Mouse (Mus musculus): Measurements from ENCODE around the gene Rxfp2. TPM values are rescaled to one million over a fixed set of nuclear protein-coding genes. Genes with fewer than 3 reads are reported as not detected.
A peak's percentile ranks its signal among the peaks of the same experiment; 100 is the strongest.

Rxfp2 gene
- not detected for total RNA-seq (2021)
- long read RNA-seq, experiment 1, result 0 reads
- long read RNA-seq, experiment 2, result 0 reads

DNA sequence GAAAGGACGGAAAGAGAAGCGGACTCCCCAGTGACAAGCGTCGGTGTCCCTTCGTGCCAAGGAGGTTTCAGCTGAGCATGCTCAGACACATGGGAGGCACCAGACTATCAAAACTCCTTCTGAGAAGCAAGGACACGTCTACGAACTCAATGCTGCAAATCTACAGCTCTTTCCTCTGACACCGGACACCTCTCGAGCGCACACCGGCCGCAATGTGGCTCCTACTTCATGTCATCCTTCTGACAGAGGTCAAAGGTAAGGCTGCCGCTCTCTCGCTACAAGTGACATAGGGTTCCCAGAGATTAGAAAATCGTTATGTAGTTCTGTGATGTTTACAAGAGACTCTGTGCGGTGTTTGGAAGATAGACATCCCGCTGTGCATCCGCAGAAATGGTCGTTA, at the start of gene Rxfp2:
Gene Rxfp2 (plus strand): TSS at position 20 of the 400 bp plus-strand sequence.
- intact Hi-C loops (cut with DNase I), result no loop called here
- DNase-seq, result no peak

DNA sequence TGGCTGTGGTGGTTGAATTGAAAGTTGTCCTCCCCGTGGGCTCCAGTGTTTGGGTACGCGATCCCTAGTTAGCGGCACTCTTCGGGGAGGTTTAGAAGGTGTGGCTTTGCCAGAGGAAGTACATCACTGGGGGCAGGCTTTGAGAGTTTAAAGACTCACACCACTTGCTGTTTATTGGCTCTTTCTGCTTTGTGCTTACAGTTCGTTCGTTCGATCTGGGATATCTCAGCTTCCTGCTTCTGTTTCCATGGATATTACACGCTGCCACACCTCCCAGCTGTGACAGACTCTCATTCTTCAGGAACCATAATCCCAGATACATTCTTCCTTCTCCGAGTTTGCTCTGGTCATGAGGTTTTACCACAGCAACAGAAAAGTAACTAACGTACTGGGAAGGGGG, 48.2 kb upstream of the Rxfp2 start:
- no peak for DNase-seq
- intact Hi-C loops (cut with DNase I), result no loop called here

DNA sequence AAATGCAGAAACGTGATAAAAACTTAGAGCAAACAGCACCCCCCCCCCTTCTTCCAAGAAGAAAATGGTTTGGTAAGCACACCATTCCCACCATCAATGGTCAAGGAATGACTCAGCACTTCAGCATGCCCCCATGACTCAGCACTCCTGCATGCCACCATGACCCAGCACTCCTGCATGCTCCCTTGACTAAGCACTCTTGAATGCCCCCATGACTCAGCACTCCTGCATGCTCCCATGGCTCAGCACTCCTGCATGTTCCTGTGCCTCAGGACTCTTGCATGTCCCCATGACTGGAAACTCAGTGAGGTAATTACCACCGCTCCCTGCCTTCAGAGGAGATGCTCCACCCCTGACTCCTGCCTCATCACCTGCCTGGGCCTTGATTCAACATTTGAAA, 41.4 kb upstream of the Rxfp2 start:
- intact Hi-C loops (cut with DNase I), result no loop called here

DNA sequence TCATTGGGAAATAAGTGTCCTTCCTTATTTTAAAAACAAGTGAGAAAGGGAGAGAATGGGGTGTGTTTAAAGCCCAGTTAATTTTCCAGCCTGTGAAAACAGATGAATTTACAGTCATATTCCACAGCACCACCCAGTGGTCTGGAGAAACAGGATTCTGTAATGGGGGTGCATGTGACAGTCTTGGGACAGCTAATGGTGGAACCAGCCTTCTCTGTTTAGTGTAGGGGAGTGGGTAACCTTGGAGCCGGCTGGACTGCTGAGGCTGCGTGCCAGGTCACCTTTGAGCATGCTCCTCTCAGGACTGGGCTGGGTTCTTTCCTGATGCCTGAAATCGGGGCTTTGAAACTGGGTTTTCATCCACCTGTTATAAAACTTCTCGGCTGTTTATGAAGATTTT, 34.9 kb upstream of the Rxfp2 start:
- intact Hi-C loops (cut with DNase I), result loop anchor here (1.0 to 10.0 kb wide), 2 partner anchors 69 to 122 kb away; no protein-coding TSS in a partner anchor
- peak; percentile 16 to 36 for DNase-seq

More for the DNA sequence above, 41.4 kb upstream of the Rxfp2 start:
- no peak for DNase-seq

DNA sequence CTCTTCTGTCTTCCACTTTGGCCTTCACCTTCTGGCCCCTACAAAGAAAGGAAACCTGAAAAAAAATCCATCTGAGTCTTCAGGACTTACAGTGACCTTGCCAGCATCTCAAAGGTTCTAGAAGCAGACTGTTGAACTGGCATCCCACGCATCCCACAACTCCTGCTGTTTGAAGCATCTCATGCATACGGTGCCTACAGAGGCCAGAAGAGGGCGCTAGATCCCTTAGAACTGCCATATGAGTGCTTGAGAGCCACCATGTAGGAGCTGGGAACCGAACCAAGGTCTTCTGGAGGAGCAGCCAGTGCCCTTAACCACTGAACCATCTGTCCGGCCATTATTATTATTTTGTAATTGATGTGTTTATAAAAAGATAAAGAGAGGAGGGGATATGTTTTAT, 23.9 kb upstream of the Rxfp2 start:
- intact Hi-C loops (cut with DNase I), result no loop called here
- no peak for DNase-seq

DNA sequence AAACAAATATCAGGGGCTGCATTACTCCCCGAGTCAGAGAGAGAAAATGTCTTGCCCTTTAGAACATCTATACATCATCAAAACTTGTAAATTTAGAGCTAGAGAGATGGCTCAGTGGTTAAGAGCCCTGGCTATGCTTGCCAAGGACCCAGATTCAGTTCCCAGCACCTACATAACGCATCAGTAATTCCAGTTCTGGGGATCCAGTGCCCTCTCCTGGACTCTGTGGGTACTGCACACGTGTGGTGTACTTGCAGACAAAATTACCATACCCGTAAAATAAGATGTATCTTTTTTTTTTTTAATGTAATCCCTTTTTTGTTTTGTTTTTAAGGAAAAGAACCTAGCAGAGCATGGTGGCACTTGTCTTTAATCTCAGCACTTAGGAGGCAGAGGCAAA, 21.9 kb upstream of the Rxfp2 start:
- intact Hi-C loops (cut with DNase I), result no loop called here
- DNase-seq, result no peak

DNA sequence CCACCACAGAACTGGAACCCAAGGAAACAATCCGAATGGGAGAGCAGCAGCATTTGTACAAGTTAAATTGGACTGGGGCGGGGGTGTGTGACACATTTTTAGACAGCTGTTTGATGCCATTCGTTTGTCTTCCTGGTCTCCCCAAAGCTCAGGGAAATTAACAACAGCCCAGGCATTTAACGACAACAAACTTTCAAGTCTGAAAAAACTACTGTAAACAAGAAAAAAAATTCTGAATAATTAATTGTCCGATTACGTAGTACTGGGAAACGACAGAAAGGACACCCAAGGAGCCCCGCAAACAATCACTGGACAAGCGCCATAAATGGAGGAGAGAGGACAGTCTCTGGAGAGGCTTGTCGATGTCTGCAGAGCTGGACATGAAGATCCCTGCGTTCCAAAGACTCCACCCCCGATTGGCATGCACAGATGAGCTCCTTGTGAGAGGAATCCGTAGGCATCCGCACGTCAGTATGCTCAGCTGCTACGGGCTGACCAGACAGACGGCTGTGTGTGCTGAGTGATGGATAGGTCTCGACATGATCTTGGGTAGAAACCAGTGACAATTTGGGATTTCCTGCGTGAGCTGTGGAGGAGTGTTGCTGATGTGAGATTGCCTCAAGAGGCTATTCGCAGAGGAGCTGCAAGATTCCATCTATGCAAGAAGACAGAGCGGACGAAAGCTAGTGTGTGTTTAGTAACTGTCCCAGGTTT, 21.0 kb upstream of the Rxfp2 start:
- no peak for DNase-seq
- intact Hi-C loops (cut with DNase I), result no loop called here

DNA sequence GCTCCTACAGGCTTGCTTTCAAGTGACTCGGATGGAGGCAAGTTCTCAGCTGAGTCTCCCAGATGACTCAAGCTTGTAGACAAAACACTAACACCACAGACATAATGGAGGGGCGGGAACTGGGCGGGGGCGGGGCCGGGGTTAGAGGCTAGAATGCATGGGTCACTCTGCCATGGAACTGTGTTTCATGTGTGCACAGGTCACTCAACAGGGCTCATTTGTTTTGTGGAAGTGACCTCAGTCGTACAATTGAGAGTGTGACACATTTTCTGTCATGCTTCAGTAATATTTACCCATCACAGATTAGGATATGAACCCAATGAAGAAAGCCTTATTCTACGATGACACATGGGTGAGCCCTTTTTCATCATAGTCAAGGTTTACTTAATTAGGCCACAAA, 20.2 kb upstream of the Rxfp2 start:
- no peak for DNase-seq
- intact Hi-C loops (cut with DNase I), result no loop called here

DNA sequence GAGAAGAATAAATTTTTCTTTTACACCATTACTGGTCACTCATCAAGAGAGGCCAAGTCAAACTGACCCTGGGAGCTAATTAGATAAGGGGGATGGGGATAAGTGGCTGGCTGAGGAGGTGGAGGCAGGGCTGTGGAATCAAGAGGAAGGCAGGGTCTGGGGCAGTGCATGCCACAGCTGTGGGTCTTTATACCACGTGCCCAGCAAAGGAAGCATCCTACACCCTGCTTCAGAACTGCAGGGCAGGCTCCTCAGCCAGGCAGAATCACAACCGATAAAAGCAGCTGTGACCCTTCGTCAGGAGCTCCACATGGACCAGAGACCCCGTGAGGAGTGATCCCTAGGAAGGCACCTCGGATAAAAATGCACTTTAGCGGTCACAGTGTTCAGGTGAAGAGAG, 13.1 kb upstream of the Rxfp2 start:
- no peak for DNase-seq
- intact Hi-C loops (cut with DNase I), result no loop called here

DNA sequence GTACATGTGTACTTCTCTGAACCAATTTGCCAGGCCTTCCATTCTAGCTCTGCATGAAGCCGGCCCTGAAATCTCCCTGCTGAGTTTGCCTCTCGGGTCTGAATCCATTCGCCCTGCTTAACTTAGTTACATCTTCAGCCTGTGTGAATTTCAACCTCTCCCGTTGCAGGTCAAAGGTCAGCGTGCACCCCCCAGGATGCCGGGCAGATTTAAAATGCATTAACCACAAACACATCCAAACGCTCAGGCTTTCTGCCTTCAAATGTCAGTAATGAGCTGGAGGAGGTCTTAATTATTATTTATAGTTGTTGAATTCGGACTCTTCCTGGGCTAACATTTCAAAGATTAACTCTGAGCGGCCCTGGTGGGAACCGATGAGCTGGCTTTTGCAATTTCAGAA, 1.6 kb upstream of the Rxfp2 start:
- DNase-seq, result no peak
- intact Hi-C loops (cut with DNase I), result no loop called here

DNA sequence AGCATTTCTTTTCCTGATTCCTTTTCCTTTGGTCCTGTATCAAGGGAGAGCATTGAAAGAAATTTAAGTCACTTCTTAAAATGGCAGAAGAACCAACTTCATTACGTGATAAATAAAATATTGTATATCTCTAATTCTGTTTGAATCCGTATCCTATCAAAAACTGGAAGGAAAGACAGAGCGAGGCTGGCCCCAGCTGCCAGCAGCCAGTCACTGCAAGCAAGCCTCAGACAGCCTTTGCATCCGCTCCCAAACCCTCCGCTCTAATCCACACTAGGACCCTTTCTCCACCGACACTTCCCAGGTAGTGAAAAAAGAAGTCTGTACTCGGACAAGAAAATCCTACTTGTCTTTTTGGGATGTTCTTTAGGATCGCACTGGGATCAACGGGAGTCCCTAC, 803 bp upstream of the Rxfp2 start:
- intact Hi-C loops (cut with DNase I), result no loop called here

DNA sequence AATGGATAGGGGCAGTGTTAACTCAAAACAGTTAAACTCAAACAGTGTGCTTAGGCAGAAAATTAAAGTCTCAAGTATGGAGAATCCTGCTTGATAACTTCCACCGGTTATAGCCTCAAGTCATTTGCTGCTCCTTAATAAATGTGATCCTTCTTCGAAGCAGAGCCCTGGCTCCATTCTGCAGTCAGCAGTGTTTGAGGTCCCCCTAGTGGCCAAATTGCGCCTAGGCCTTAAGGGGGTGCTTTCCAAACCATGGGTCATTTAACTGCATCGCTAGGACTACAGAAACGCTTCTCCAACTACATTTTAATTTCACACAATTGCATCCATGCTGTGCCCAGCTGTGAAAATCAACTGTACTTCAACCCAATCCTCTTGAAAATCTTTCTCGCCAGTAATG, 2.4 kb downstream of the Rxfp2 start:
- intact Hi-C loops (cut with DNase I), result loop anchor here (1.0 to 10.0 kb wide), 3 partner anchors 160 to 306 kb away; no protein-coding TSS in a partner anchor
- peak; percentile 79 to 88 for DNase-seq

More for the DNA sequence above, 803 bp upstream of the Rxfp2 start:
- DNase-seq, result no peak

DNA sequence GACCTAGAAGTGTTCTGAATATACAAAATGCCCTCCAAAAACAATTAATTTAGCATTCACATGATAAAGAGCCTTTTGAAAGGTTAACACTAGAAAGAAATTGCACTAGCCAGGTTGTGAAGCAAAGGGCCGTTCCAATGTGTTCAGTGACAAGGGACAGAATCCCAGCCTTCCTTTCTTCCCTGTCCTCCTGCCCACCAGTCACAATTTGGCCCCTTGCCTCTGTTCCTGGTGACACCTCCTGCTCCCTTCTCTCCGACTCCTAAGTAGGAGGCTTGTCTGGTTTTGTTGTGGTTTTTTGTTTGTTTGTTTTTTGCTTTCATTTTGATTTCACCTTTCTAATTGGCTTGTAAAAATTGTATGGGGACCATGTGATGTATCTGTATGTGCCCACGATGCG, 3.3 kb downstream of the Rxfp2 start:
- intact Hi-C loops (cut with DNase I), result loop anchor here (1.0 to 10.0 kb wide), 3 partner anchors 161 to 307 kb away; no protein-coding TSS in a partner anchor
- no peak for DNase-seq

DNA sequence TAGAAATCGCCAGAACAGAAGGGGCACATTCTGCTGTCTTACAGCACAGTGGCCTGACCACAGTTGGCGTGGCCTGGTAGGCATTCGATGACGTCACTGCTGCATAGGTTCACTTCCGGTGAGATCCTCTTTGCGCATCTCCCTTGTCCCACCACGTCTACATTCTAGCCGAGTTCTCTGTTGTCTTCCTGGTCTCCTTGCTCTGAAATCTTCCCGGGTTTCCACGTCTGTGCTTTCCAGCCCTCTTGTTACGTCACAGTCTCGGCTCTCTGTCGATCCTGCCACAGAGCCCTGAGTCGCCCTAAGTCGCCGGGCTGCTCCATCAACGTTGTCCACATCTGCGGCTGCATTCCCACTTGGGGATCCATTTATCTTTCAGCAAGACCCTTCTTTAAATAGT, 4.1 kb downstream of the Rxfp2 start:
- DNase-seq, result no peak
- intact Hi-C loops (cut with DNase I), result loop anchor here (10.0 kb wide), 1 partner anchor 308 kb away; no protein-coding TSS in a partner anchor

DNA sequence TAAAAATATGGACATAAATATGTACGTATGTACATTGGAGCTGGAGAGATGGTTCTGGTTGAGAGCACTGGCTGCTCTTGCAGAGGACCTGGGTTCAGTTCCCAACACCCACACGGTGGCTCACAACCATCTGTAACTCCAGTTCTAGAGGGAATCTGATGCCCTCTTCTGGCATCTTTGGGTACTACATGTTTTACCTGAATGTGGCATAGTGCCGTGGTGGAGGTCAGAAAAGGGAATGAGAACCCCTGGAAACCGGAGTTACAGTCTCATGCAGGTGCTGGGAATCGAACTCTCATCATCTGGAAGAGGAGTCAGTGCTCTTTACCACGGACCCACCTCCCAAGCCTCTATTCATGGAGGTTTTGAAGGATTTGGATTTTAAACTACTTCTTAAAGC, 5.0 kb downstream of the Rxfp2 start:
- no peak for DNase-seq
- intact Hi-C loops (cut with DNase I), result loop anchor here (10.0 kb wide), 1 partner anchor 309 kb away; no protein-coding TSS in a partner anchor

DNA sequence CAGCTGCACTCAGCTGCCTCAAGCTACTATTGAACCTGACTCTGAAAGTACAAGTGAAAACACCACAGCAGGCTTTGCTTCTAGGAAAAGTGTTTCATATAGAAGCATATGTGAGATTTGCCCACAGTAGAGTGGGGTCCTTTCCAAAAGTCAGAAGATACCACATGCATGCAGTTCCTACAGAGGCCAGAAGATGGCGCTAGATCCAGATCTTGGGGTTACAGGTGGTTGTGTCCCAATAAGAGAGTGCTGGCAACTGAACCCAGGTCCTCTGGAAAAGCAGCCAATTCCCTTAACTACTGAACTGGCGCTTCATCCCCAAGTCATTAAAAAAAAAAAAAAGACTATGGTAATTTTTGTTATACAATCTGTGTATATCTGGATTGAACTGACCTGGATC, 5.7 kb downstream of the Rxfp2 start:
- no peak for DNase-seq
- intact Hi-C loops (cut with DNase I), result loop anchor here (10.0 kb wide), 1 partner anchor 309 kb away; no protein-coding TSS in a partner anchor

DNA sequence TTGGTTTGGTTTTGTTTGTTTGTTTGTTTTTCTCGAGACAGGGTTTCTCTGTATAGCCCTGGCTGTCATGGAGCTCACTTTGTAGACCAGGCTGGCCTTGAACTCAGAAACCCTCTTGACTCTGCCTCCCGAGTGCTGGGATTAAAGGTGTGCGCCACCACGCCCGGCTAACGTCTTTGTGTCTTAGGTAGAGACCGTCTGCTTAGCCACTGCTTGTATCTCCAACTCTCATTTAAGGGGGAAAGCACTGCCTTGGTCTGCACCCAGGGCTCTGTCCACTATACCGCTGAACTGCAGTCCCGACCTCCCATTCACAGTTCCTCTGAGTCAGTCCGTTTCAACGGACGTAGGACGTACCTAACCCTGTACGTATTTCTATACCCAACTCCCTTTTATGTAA, 6.4 kb downstream of the Rxfp2 start:
- no peak for DNase-seq
- intact Hi-C loops (cut with DNase I), result loop anchor here (10.0 kb wide), 1 partner anchor 310 kb away; no protein-coding TSS in a partner anchor

DNA sequence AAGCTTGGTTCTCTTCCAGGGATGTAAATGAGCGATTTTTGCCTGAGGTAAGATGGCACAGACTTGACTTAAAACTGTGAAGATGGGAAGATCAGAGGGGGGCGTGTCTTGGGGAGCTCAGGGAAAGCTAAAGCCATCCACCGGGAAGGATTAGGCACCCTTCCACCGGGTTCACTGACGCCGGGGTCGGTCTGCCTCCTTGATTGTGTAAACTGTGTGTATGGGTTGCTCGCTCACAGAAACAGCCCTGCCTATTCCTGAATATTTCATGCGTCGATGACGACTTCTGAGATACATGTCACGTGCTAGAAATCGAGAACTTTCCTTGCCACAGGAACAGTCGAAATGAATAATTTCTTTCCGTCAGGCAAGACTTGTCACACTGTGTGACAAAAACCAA, 6.9 kb downstream of the Rxfp2 start:
- intact Hi-C loops (cut with DNase I), result loop anchor here (10.0 kb wide), 1 partner anchor 311 kb away; no protein-coding TSS in a partner anchor
- DNase-seq, result no peak

DNA sequence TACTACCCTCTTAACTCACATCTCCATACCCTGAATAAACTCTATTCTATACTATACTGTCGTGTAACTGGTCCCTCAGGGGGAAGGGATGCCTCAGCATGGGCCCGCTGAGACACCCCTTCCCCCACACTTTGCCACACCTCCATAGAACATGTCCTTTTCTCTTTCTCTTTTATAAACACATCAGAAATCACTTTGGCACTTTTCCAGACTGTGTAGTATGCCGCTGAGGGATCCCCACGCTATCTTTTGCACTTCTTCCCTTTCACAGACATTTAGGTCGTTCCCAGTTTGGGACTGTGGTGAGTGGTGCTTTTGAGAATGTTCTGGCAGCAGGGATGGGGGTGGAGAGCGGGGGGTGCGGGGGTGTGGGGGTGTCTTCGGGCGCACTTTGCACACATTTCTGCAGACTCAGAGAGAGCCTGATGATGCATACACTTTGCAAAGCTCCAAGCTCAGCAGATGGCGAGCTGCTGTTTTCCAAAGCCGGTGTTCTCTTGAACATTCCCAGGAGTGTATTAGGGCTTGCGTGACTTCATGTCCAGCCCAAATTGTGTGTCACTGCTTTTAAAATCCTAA, 8.1 kb downstream of the Rxfp2 start:
- peak; percentile 18 to 22 for DNase-seq
- intact Hi-C loops (cut with DNase I), result loop anchor here (10.0 kb wide), 1 partner anchor 312 kb away; no protein-coding TSS in a partner anchor

DNA sequence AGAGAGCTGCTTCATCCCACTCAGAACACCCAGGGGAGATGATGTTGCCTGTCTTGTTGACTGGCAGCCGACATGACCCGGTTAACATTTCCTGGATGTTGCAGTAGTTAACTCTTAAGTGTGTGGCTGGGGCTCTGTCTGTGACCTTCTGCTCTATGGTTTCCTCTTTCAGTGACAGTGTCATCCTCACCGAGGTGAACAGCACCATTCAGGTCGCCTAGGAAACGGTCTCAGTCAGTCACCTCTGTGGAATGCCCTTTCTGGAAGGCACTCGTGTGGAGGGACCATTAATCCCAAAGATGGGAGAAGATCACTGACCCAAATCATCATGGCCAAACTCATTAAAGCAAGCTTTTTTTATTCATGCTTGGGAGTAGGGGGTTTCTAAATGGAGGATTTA, 12.7 kb downstream of the Rxfp2 start:
- peak in 1 of 2 experiments; percentile 17 for DNase-seq
- intact Hi-C loops (cut with DNase I), result no loop called here

DNA sequence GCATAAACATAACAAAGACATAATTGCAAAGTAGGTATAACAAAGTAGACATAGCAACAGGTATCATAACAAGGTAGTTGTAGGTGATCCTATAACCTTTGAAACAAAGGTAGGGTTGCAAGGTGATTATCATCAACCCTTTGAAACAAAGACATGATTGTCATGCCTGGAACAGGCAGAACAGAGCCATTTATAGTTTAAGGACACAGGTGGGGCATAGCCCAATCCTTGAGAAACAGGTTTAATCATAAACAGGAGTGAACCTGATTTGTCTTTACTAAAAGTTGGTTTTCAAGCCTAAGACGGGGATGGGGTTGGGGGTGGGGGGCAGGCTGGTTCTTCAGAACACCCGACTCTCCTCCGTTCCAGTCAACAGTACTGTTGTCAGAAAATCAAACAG, 13.2 kb downstream of the Rxfp2 start:
- intact Hi-C loops (cut with DNase I), result no loop called here
- DNase-seq, result no peak

DNA sequence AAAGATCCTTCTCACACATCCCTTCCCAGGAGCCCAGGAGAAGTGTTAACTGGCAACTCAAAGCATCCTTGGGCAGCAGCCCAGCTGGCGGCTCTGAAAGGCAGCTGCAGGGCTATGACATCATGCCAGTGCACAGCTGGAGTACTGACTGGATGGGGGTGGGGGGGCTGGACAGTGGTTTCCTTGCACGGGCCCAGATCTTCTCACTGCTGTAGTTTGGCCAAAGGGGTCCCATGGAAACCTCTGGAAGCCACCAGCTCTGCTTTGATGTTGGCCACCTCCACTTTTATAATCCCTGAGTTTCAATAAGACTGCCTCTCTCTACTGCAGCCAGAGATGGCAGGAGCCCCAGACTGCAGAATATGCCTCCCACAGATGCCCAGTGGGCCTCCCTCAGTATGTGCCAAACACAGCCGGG, 13.6 kb downstream of the Rxfp2 start:
- intact Hi-C loops (cut with DNase I), result no loop called here

More for the DNA sequence above, 13.6 kb downstream of the Rxfp2 start:
- DNase-seq, result peak; percentile 76 to 78
